Mouse (Mus musculus): ENCODE results near the gene Acad10. TPM values are rescaled to one million over a fixed set of nuclear protein-coding genes. Genes with fewer than 3 reads are reported as not detected.

Gene Acad10
- polyA plus RNA-seq, 1 experiment from 2014 or later, result 1.4 TPM

DNA sequence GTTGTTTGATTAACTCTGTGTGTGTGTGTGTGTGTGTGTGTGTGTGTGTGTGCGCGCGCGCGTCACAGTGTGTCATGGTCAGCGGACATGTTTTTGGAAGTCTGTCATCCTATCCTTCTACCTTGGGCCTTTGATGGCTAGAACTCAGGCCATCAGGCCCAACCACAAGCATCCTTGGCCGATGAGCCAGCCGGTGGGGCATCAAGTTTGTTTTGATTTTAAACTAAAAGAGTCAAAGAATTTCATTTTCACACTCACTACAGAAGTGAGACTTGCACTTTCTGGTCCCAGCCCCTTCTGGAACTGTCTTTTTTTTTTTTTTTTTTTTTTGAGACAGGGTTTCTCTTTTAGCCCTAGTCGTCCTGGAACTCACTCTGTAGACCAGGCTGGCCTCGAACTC is 75.3 kb downstream of the Acad10 start:
- no peak for ATAC-seq
- 96% methylated on average over 10 of the region's 10 CpGs for WGBS
- no peaks in the 10 kb centered on the region for H3K36me3 ChIP-seq (ENCODE audit: control insufficient read depth, insufficient read depth, low read length)

DNA sequence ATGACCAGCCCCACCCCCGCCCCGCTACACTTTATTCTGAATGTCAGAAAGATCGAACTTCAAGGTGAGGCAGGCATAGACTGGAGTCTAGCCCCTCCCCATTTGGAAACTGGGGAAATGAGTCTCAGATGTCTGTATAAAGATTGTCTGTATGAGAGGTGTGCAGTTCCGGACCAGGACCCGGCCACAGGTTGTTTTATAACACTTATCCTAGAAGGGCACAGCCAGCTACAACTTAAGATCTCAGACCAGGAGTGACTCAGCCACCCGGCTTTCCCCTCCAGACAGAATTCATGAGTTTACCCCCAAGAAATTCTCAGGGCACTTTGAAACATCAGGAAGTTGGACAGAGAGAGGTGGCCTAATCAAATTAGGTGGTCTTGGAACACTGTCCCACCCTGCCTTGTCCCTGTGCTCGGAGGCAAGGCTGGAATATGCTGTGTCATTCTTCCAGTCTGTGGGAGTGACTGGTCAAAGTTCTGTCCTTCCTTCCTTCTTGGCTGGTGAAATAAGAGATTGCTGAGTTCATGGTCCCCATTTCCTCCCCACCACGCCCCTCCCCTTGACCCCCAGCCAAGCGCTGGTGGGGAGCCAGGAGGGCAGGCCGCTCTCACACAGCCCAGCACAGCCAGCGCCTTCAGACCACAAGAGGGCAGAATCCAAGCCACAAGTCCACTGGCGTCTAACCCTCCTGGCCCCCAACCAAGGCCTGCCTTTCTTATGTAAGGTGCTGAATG is 76.4 kb downstream of the Acad10 start:
- H3K9me3 ChIP-seq (ENCODE audit: control insufficient read depth, low read length), result no peaks in the 10 kb centered on the region
- no peak overlapping the region for H3K9ac ChIP-seq (ENCODE audit: low read depth, low read length)
- H3K4me3 ChIP-seq (ENCODE audit: low read length), result no peak overlapping the region
- H3K27ac ChIP-seq (ENCODE audit: low read depth, low read length), result 0 out of 2 replicates have a peak overlapping the region, but pooled peaks have one; percentile 29
- whole genome bisulfite sequencing, result 54% methylated on average over 12 of the region's 12 CpGs
- no peaks in the 10 kb centered on the region for H3K27me3 ChIP-seq (replicated peaks; ENCODE audit: control insufficient read depth, insufficient read depth, low read length)
- H3K36me3 ChIP-seq (ENCODE audit: control insufficient read depth, insufficient read depth, low read length), result peaks cover 8% of the 10 kb centered on the region
- no peak overlapping the region for H3K4me2 ChIP-seq (ENCODE audit: low read length)
- peak; percentile 83 for ATAC-seq
- no peaks in the 10 kb centered on the region for H3K4me1 ChIP-seq (ENCODE audit: control insufficient read depth, insufficient read depth, low read depth, low read length)

More for the DNA sequence above, 75.3 kb downstream of the Acad10 start:
- Histone ChIP-seq H3K4me2 (ENCODE audit: low read length) (no peak overlapping the region), H3K9ac (ENCODE audit: low read depth, low read length) (no peak overlapping the region), H3K27ac (ENCODE audit: low read depth, low read length) (no peak overlapping the region), H3K4me3 (ENCODE audit: low read length) (no peak overlapping the region), H3K9me3 (ENCODE audit: control insufficient read depth, low read length) (no peaks in the 10 kb centered on the region), H3K4me1 (ENCODE audit: control insufficient read depth, insufficient read depth, low read depth, low read length) (no peaks in the 10 kb centered on the region), H3K27me3 (replicated peaks; ENCODE audit: control insufficient read depth, insufficient read depth, low read length) (no peaks in the 10 kb centered on the region)

DNA sequence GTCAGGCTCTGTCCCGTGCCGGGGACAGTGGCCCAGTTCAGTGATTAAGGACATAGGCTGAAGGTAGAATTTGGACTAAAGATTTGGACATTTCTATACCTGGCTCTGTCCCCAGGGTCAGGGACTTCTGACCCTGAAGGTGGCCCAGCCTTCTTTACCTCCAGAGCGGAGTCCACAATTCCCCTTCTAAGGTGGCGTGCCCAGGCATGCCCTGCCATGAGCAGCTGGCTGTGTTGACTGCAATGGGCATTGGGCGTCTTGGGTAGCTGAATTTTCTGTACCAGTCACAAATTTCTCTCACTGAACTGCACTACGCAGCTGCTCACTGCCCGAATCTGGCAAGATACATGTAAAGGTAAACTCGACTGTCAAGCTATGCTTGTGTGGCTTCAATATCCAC is 78.4 kb downstream of the Acad10 start:
- no peak overlapping the region for H3K27ac ChIP-seq (ENCODE audit: low read depth, low read length)
- H3K4me2 ChIP-seq (ENCODE audit: low read length), result no peak overlapping the region
- no peak overlapping the region for H3K4me3 ChIP-seq (ENCODE audit: low read length)
- H3K27me3 ChIP-seq (replicated peaks; ENCODE audit: control insufficient read depth, insufficient read depth, low read length), result no peaks in the 10 kb centered on the region
- peaks cover 11% of the 10 kb centered on the region for H3K36me3 ChIP-seq (ENCODE audit: control insufficient read depth, insufficient read depth, low read length)
- H3K9ac ChIP-seq (ENCODE audit: low read depth, low read length), result no peak overlapping the region
- ATAC-seq, result no peak
- no peaks in the 10 kb centered on the region for H3K4me1 ChIP-seq (ENCODE audit: control insufficient read depth, insufficient read depth, low read depth, low read length)
- H3K9me3 ChIP-seq (ENCODE audit: control insufficient read depth, low read length), result no peaks in the 10 kb centered on the region
- 92% methylated on average over 8 of the region's 8 CpGs for WGBS

DNA sequence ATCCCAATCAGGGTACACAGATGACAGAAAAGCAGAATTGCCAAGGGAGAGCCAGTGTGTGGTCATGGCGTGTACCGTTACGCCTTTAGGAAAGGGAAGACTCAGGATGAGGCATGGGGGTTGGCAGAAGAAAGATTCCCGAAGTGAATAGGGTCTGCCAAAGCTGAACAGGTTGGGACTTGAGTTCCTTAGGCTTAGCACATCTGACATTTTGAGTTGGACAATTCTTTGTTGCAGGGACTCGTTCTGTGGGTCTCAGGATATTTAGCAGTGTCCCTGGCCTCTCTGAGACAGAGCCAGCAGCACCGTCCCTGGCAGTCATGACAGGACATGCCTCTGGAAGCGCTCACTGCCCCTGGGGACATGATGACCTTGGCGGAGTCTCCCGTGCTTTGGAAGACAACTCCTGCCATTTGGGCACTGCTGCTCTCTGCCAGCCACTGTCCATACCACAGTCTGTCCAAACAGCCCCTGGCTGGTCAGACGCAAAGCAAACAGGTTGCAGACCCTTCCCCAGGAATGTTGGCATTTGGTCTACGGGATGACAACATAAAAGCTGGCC is 83.3 kb downstream of the Acad10 start:
- 86% methylated on average over 11 of the region's 11 CpGs for WGBS
- peaks cover 21% of the 10 kb centered on the region for H3K36me3 ChIP-seq (ENCODE audit: control insufficient read depth, insufficient read depth, low read length)
- no peak overlapping the region for H3K27ac ChIP-seq (ENCODE audit: low read depth, low read length)
- no peak overlapping the region for H3K4me2 ChIP-seq (ENCODE audit: low read length)
- no peaks in the 10 kb centered on the region for H3K9me3 ChIP-seq (ENCODE audit: control insufficient read depth, low read length)
- no peak overlapping the region for H3K4me3 ChIP-seq (ENCODE audit: low read length)
- no peak overlapping the region for H3K9ac ChIP-seq (ENCODE audit: low read depth, low read length)
- no peaks in the 10 kb centered on the region for H3K27me3 ChIP-seq (replicated peaks; ENCODE audit: control insufficient read depth, insufficient read depth, low read length)
- H3K4me1 ChIP-seq (ENCODE audit: control insufficient read depth, insufficient read depth, low read depth, low read length), result no peaks in the 10 kb centered on the region
- ATAC-seq, result no peak

DNA sequence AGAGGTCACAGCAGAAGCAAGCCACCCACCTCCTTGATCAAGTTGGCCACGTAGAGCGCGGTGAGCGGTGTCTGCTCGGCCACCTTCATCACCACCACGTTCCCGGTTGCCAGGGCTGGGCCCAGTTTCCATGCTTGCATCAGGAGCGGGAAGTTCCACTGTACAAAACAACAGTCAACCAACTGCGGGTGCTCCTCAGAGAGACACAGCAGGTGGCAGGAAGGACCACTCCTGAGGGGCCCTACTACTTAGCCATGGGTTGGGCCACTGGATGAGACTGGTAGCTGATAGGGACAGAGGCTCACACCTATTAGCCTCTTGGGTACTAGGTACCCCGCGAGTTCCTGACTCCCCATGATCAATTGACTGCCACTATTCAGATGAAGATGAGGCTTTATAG is 84.4 kb downstream of the Acad10 start:
- Histone ChIP-seq H3K27ac (ENCODE audit: low read depth, low read length) (no peak overlapping the region), H3K4me3 (ENCODE audit: low read length) (no peak overlapping the region), H3K36me3 (ENCODE audit: control insufficient read depth, insufficient read depth, low read length) (peaks cover 24% of the 10 kb centered on the region), H3K4me1 (ENCODE audit: control insufficient read depth, insufficient read depth, low read depth, low read length) (no peaks in the 10 kb centered on the region), H3K27me3 (replicated peaks; ENCODE audit: control insufficient read depth, insufficient read depth, low read length) (no peaks in the 10 kb centered on the region), H3K9ac (ENCODE audit: low read depth, low read length) (no peak overlapping the region), H3K4me2 (ENCODE audit: low read length) (no peak overlapping the region), H3K9me3 (ENCODE audit: control insufficient read depth, low read length) (no peaks in the 10 kb centered on the region)
- no peak for ATAC-seq
- WGBS, result 96% methylated on average over 11 of the region's 11 CpGs

DNA sequence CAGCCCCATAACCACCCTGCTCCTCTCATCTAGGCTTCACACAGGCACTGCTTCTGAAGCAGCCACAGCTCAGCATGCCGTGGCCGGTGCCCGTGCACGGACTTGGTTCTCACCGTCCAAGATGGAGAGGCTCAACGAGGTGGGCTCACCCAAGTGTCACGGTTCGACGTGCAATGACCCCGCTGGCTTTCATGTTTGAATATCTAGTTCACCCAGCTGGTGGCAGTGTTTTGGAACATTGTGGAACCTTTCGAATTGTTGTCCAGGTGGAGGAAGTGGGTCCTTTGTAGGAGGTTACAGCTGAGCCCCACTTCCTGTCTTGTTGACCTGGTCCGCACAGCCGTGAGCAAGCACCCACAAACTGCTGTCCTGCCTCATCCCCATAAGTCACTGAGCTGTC is 86.2 kb downstream of the Acad10 start:
- no peak for ATAC-seq
- 91% methylated on average over 13 of the region's 13 CpGs for WGBS
- H3K9ac ChIP-seq (ENCODE audit: low read depth, low read length), result no peak overlapping the region
- H3K4me1 ChIP-seq (ENCODE audit: control insufficient read depth, insufficient read depth, low read depth, low read length), result no peaks in the 10 kb centered on the region
- no peak overlapping the region for H3K4me2 ChIP-seq (ENCODE audit: low read length)
- no peak overlapping the region for H3K4me3 ChIP-seq (ENCODE audit: low read length)
- peaks cover 20% of the 10 kb centered on the region for H3K36me3 ChIP-seq (ENCODE audit: control insufficient read depth, insufficient read depth, low read length)
- no peaks in the 10 kb centered on the region for H3K27me3 ChIP-seq (replicated peaks; ENCODE audit: control insufficient read depth, insufficient read depth, low read length)
- H3K9me3 ChIP-seq (ENCODE audit: control insufficient read depth, low read length), result no peaks in the 10 kb centered on the region
- H3K27ac ChIP-seq (ENCODE audit: low read depth, low read length), result no peak overlapping the region

Other genes starting within 250 kb of the Acad10 start
- gene Tmem116, start 208.6 kb downstream of the Acad10 start, polyA plus RNA-seq (2015; fragmentation: Nextera tagmentation; extraction: Ambion mirVana), result 1.9 and 2.3 TPM in 2 replicates
- gene Erp29, start 208.0 kb downstream of the Acad10 start, polyA plus RNA-seq (2015; fragmentation: Nextera tagmentation; extraction: Ambion mirVana), result 199 and 211 TPM in 2 replicates
- 0.07 TPM in 1 of 2 replicates, not detected in the other for gene Adam1b, start 157.1 kb downstream of the Acad10 start, polyA plus RNA-seq (2015; fragmentation: Nextera tagmentation; extraction: Ambion mirVana)
- gene Adam1a, start 115.0 kb downstream of the Acad10 start, polyA plus RNA-seq (2015; fragmentation: Nextera tagmentation; extraction: Ambion mirVana), result 3.1 and 3.8 TPM in 2 replicates
- gene Gm42878, start 115.0 kb downstream of the Acad10 start, polyA plus RNA-seq (2015; fragmentation: Nextera tagmentation; extraction: Ambion mirVana), result 0.40 TPM in 1 of 2 replicates, not detected in the other
- 61.7 and 64.5 TPM in 2 replicates for gene Mapkapk5, start 114.6 kb downstream of the Acad10 start, polyA plus RNA-seq (2015; fragmentation: Nextera tagmentation; extraction: Ambion mirVana)
- gene Aldh2, start 66.7 kb downstream of the Acad10 start, polyA plus RNA-seq (2015; fragmentation: Nextera tagmentation; extraction: Ambion mirVana), result 150 and 156 TPM in 2 replicates
- gene Acad12, start 41.6 kb downstream of the Acad10 start, polyA plus RNA-seq (2015; fragmentation: Nextera tagmentation; extraction: Ambion mirVana), result 2.0 and 2.6 TPM in 2 replicates
- 36.1 and 42.5 TPM in 2 replicates for gene Brap, start within 50 bp of the Acad10 start, polyA plus RNA-seq (2015; fragmentation: Nextera tagmentation; extraction: Ambion mirVana)
- 52.4 and 53.9 TPM in 2 replicates for gene Atxn2, start 50.8 kb upstream of the Acad10 start, polyA plus RNA-seq (2015; fragmentation: Nextera tagmentation; extraction: Ambion mirVana)
- gene Sh2b3, start 177.1 kb upstream of the Acad10 start, polyA plus RNA-seq (2015; fragmentation: Nextera tagmentation; extraction: Ambion mirVana), result 5.2 and 6.9 TPM in 2 replicates
- 34.1 and 39.5 TPM in 2 replicates for gene Pheta1, start 188.5 kb upstream of the Acad10 start, polyA plus RNA-seq (2015; fragmentation: Nextera tagmentation; extraction: Ambion mirVana)